Mouse (Mus musculus) cortical plate, adult 2 months (tissue): Measurements from ENCODE around the gene Cd160.

Experiments used
- CTCF ChIP-seq: fragments of 200-500 bp; IDR thresholded peaks from 2 replicates; pipeline ENCODE4 v1.5.1; 2011; ENCODE audit warnings: mild to moderate bottlenecking, control low read depth, low read length; ENCODE audit not compliant: insufficient read depth; ENCODE audit errors: extremely low read depth
- POLR2A ChIP-seq: fragments of 200-500 bp; IDR thresholded peaks from 2 replicates; pipeline ENCODE4 v1.6.1; 2011; ENCODE audit warnings: mild to moderate bottlenecking, low read length, control low read depth; ENCODE audit not compliant: insufficient read depth; ENCODE audit errors: extremely low read depth

GRCm38 (mm10) chr3:96821581-96821980 is 7.6 kb downstream of the Cd160 start:
- TF ChIP-seq CTCF: no peak
- no peak for TF ChIP-seq POLR2A
